Mouse (Mus musculus) bone marrow, adult 2 months (tissue): ENCODE measurements around the gene Prph.

ENCODE experiments used
- CTCF ChIP-seq: fragments of 200-500 bp; IDR thresholded peaks from 2 replicates; pipeline ENCODE4 v1.5.1; 2011; ENCODE audit warnings: low read length, control low read depth; ENCODE audit not compliant: control insufficient read depth, insufficient read depth
- POLR2A ChIP-seq: fragments of 200-500 bp; IDR thresholded peaks from 2 replicates; pipeline ENCODE4 v1.6.1; 2011; ENCODE audit warnings: low read depth, mild to moderate bottlenecking, control low read depth, low read length, borderline replicate concordance; ENCODE audit not compliant: control insufficient read depth

- peak; percentile 40 for TF ChIP-seq CTCF
- no peak for TF ChIP-seq POLR2A
These were observed 30.2 kb upstream of the Prph start for GRCm38 (mm10) chr15:99024668-99025314.
